Mouse (Mus musculus) liver, adult 2 months (tissue): ENCODE data around the gene Hist1h2af.

Experiments
- CTCF ChIP-seq: fragments of 200-500 bp; IDR thresholded peaks from 2 replicates; pipeline ENCODE4 v1.5.1; 2011; ENCODE audit warnings: low read depth, low read length, control low read depth
- POLR2A ChIP-seq: fragments of 200-500 bp; IDR thresholded peaks from 2 replicates; pipeline ENCODE4 v1.6.1; 2011; ENCODE audit warnings: low read length, control low read depth; ENCODE audit not compliant: insufficient read depth; ENCODE audit errors: extremely low read depth

- no peak for TF ChIP-seq CTCF
- TF ChIP-seq POLR2A, result no peak
Measured at GRCm38 (mm10) chr13:23530181-23530900, 3.4 kb upstream of the Hist1h2af start.
